Mouse (Mus musculus) myocyte (in vitro differentiated cells): ENCODE measurements at regions not wholly inside any gene's neighbourhood (a gene's known extent, or its start where the extent isn't known, plus 50 kb on each side); places are given as distances from the start of the nearest gene placed in this dataset.
A peak's percentile ranks its signal among the peaks of the same experiment; 100 is the strongest.

ENCODE experiments used
- CEBPB ChIP-seq: IDR thresholded peaks from 2 replicates; pipeline ENCODE4 v1.6.1; 2011; ENCODE audit warnings: mild to moderate bottlenecking, moderate library complexity; ENCODE audit not compliant: poor library complexity, insufficient read depth, severe bottlenecking
- E2F4 ChIP-seq: IDR thresholded peaks from one replicate; pipeline ENCODE4 v1.6.1; 2011; ENCODE audit warnings: mild to moderate bottlenecking, control low read depth, moderate library complexity; ENCODE audit not compliant: insufficient read depth
- MAX ChIP-seq: IDR thresholded peaks from one replicate; pipeline ENCODE4 v1.6.1; 2011; ENCODE audit warnings: low read depth, mild to moderate bottlenecking, control low read depth
- MYOD1 ChIP-seq, 3 experiments: IDR thresholded peaks; one replicate each; pipeline ENCODE4 v1.6.1; 2011; ENCODE audit warnings: control low read depth in 2 of 3, low read depth in 2 of 3, mild to moderate bottlenecking in 2 of 3, moderate library complexity in 1 of 3; ENCODE audit not compliant: insufficient read length in 2 of 3, control insufficient read depth in 1 of 3
- MYOG ChIP-seq, 3 experiments: IDR thresholded peaks; one replicate each; pipeline ENCODE4 v1.6.1; 2011; ENCODE audit warnings: control low read depth in 2 of 3, low read depth in 2 of 3, mild to moderate bottlenecking in 2 of 3; ENCODE audit not compliant: insufficient read length in 2 of 3, control insufficient read depth in 1 of 3, insufficient read depth in 1 of 3
- POLR2A ChIP-seq: IDR thresholded peaks from one replicate; pipeline ENCODE4 v1.6.1; 2011; ENCODE audit warnings: low read depth, mild to moderate bottlenecking, control low read depth, moderate library complexity; ENCODE audit not compliant: insufficient read length
- POLR2AphosphoS2 ChIP-seq: IDR thresholded peaks from one replicate; pipeline ENCODE4 v1.6.1; 2011; ENCODE audit warnings: low read depth, control low read depth; ENCODE audit not compliant: insufficient read length
- SRF ChIP-seq: IDR thresholded peaks from one replicate; pipeline ENCODE4 v1.6.1; 2011; ENCODE audit warnings: low read depth; ENCODE audit not compliant: control insufficient read depth, insufficient read length
- TCF12 ChIP-seq: IDR thresholded peaks from one replicate; pipeline ENCODE4 v1.6.1; 2011; ENCODE audit warnings: mild to moderate bottlenecking, control low read depth; ENCODE audit not compliant: poor library complexity, insufficient read depth, severe bottlenecking
- TCF3 ChIP-seq: IDR thresholded peaks from one replicate; pipeline ENCODE4 v1.6.1; 2011; ENCODE audit warnings: low read depth, control low read depth; ENCODE audit not compliant: insufficient read length
- USF1 ChIP-seq: IDR thresholded peaks from one replicate; pipeline ENCODE4 v1.6.1; 2011; ENCODE audit warnings: low read depth, mild to moderate bottlenecking, control low read depth, moderate library complexity

DNA sequence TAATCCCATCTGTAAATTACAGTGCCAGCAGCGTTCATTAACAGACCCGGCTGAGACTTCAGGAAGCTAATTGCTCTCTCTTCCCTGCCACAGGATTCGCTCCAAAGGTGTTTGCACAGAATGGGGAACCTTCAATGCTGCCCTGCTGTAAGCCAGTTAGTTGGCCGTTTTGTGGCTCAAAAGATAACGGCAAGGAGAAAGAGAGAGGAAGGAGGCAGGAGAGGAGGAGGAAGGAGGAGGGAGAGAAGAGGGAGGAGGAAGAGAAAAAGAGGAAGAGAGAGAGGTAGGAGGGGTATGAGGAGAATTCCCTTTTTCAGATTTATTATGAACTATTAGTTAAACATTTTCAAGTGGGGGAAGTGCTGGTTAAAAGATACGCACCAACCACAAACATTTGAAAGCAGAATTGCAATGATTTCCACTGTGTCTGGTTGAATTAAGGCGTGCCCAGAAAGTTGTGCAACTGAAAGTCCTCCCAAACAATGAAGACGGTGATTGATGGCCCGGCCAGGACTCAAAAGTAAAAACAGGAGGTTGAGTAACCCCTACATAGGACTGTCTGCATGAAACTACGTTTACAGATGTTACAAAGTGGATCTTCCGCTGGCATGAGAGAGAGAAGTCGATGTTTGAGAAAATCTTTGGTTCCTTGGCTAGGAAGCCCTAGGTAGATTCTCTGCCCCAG lies 273.6 kb downstream of the Mreg start:
- TF ChIP-seq POLR2A (no peak), MYOD1 (IDR thresholded peaks at IDR 0.05; ENCODE audit: control insufficient read depth in 1 of 3, insufficient read length in 2 of 3, low read depth in 2 of 3) (no peak), POLR2AphosphoS2 (no peak), MAX (no peak), TCF12 (no peak), USF1 (no peak), CEBPB (peak; percentile 57; the same call in 1 of the 2 replicates), E2F4 (no peak), TCF3 (no peak), SRF (no peak), MYOG (IDR thresholded peaks at IDR 0.05; ENCODE audit: control insufficient read depth in 1 of 3, insufficient read depth in 1 of 3, insufficient read length in 2 of 3, low read depth in 2 of 3) (no peak)
